Mouse (Mus musculus) kidney, adult 8-10 months (tissue): ENCODE data around the gene Zfhx3.

ENCODE experiments used
- DNase-seq, 2 experiments: peaks; one replicate each; pipeline ENCODE4 v3.0.0; 2022

Gene Zfhx3

DNA sequence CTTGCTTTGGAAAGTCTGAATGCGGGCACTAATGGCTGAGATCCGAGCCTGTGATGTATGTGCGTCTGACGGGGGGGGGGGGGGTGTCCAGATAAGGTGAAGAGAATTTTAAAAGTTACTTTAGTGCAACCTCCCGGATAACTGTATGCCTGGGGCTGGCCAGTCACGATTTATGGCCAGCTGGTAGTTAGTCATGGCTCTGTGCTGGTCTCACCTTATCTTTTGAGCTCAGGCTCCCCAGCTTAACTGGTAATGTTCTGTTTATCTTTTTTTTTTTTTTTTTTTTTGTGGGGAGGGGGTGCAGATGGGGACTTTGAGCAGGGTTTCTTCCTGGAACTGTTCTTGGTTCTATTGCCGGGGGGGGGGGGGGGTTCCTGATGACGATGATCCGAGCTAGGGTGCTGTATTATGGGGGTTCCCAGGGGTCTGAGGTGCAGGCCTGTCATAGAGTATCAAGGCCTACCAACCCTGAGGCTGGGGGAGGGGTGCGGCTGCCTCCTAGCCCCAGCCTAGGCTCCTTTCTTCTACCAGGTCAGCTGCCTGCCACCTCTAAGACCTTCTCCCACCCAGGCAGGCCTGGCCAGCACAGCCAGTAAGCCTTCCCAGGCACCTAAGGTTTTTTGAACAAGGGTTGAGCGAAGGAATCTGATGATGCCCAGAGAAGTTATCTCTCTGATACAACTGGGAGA lies 782.5 kb downstream of the Zfhx3 start:
- DNase-seq: no peak

DNA sequence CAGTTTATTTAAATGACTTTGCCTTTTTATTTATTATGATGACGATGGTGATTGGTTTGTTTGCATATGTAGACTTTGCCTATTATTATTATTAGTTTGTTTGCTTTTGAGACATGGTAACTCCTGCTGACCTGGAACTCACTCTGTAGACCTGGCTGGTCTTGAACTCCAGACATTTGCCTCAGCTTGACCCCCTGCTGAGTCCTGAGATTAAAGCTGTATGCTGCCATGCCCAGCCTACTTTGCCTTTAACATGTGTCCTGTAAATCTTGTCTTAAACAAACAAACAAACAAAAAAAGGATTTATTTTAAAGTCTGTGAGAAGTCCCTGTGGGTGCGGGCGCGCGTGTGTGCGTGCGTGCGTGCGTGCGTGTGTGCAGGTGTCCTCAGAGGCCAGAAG lies 783.2 kb downstream of the Zfhx3 start:
- DNase-seq: no peak

GRCm38 (mm10) chr8:108726541-108727241 lies 784.2 kb downstream of the Zfhx3 start:
- DNase-seq: no peak

DNA sequence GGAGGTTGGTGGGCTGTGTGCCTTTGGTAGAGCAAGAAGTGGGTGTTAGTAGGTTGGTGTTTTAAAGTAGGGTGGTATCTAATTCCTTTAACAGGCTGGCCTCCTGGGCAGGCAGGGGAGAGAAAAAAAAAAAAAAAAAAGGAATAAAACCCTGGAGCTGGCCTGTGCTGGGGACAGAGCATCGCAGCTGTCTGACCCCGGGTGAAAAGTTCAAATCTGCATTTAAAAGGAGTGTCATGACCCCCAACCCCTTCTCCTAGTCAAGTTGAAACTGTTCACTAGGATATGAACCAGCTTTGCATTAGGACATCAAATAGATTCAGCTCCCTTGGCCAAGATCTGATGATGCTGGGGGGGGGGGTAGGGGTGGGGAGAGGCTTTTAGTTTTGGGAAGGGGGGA lies 786.7 kb downstream of the Zfhx3 start:
- no peak for DNase-seq

GRCm38 (mm10) chr8:108729667-108730329 lies 787.4 kb downstream of the Zfhx3 start:
- DNase-seq: no peak

- DNase-seq: no peak
Observed at GRCm38 (mm10) chr8:108730907-108731440, 788.5 kb downstream of the Zfhx3 start.

DNA sequence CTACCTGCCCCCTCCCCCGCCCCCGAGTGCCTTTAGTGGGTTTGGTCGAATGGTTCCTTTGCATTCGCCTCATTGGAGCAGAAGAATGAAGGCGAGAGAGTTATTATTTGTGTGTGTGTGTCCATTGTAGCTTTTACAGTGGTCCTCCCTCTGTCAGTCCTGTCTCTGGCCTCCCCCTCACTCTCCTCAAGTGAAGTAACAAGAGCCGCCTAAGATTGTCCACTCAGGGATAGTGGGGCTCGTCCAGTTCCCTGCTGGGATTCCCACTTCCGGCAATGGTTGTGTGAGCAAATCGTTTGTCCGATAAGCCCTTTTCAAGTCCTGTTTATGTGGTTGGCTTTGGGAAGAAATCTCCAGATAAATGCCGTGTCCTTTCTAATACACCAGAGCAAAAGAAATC lies 790.1 kb downstream of the Zfhx3 start:
- no peak for DNase-seq

- no peak for DNase-seq
Observed at GRCm38 (mm10) chr8:108733385-108733784, 790.9 kb downstream of the Zfhx3 start.

GRCm38 (mm10) chr8:108736442-108736841 lies 794.0 kb downstream of the Zfhx3 start:
- DNase-seq: no peak

GRCm38 (mm10) chr8:108738179-108738578 lies 795.7 kb downstream of the Zfhx3 start:
- DNase-seq: no peak

DNA sequence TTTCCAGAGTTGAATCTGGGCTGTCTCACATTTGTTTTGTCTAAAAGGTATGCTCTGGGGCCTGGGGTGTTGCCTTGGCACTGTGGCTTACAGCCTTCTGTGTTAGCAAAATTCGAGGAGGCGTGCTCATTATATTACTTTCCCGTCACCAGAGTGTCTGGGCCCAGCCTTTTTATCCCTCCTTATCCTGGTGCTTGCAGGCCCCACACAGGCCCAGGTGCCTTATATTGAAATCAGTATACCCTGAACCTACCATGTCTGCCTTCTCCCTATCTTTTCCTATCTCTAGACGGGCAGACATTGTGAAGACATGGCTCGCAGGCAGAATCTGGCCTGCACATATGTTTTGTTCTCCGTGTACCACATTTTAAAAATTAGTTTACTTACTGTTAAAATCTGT lies 797.1 kb downstream of the Zfhx3 start:
- DNase-seq: no peak

- no peak for DNase-seq
Observed at GRCm38 (mm10) chr8:108740443-108740842, 798.0 kb downstream of the Zfhx3 start.

DNA sequence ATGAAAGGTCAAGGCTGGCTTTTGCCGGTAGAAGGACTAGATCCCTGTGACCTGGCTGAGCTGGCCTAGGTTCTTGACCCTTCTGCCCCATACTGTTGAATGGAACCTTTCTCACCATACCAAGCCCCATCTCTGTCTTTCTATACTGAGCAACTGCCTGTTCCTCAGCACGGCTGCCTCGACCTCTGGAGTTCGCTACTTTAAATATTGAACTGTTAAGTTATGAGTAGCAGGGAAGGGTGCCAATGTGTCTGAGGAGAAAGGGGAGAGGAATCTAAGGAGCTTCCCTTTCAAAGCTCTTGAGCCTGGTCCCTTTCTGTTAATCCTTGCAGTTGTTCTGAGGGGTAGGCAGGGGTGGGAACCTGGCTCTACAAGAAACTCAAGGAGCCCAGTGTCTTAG lies 799.2 kb downstream of the Zfhx3 start:
- DNase-seq: no peak

DNA sequence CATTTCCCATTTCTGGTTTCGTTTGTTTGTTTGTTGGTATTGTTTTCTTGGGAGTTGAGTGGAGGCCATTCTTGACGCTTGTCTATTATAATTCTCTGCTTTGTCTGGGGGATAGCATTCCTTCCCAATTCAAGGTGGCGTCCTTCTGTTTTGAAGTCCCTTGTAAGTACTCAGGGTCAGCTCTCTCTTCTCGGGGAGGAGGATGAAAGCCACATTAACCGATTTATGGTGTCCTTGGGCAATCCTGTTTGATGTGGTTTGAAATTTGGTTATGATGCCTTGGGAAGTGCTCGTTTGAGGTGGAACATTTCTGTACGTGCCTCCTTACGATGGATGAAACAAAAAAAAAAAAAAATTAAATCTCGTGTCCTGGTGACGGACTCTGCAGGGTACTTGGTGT lies 800.0 kb downstream of the Zfhx3 start:
- DNase-seq: no peak

GRCm38 (mm10) chr8:108743238-108743637 lies 800.8 kb downstream of the Zfhx3 start:
- DNase-seq: no peak

DNA sequence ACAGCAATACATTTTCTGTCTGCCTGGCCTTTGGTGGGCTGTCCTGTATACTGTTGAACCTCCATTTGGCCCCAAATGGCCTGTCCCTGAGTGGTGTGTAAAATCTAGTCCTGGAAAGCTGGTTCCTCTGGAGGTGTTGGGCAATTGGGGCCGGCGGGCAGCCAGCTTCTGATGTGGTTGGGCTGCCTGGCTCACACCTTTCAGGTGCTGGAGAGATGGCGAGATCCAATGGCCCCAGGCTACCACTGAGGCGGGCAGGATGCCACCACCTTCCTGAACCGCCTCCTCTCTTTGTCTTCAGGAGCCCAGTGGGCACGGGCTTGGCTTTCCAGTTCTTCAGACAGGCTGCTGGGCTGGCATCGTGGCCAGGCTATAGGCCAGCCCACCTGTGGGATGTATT lies 803.1 kb downstream of the Zfhx3 start:
- DNase-seq: no peak

DNA sequence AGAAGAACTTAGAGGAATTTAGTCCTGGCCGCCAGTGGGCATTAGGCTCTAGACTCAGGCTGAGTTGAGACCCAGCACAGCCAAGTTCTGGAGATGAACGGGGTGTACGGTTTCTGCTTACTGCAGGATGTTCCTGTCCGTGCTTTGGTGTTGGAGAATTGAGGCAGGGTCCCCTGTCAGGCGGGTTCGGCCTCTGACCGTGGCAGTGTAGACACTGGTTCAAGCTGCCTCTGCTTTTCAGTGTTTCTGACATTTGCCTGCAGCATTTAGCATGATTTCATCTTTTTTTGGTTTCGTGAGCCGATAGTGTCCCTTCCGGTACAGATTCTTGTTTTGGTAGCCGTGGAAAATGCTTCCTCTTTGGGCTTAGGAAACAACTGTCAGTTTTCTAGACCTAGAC lies 805.7 kb downstream of the Zfhx3 start:
- DNase-seq: no peak

DNA sequence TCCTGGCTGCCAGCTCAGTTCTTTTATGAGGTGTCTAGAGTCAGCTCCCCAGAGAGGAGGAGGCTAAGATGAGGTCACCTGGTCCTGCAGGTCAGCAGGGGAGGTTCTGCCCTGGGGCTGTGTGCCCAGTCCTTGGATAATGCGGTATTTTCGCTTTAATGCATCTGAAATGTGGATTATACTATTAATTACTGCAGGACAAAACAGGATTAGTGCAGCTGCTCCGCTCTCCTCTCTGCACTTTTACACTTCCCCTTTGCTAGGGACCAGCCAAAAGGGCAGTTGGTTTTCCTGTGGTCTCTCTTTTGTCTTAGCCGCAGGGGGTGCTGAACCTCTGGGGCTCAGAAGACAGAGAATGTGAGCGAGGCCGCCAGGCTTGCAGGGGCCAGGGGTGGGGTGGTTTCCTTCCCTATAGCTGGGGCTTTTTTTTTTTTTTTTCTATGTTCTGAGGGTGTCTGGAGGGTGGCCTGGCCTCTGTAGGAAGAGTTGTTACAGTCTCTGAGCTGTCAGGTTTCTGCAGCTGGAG lies 806.5 kb downstream of the Zfhx3 start:
- no peak for DNase-seq

DNA sequence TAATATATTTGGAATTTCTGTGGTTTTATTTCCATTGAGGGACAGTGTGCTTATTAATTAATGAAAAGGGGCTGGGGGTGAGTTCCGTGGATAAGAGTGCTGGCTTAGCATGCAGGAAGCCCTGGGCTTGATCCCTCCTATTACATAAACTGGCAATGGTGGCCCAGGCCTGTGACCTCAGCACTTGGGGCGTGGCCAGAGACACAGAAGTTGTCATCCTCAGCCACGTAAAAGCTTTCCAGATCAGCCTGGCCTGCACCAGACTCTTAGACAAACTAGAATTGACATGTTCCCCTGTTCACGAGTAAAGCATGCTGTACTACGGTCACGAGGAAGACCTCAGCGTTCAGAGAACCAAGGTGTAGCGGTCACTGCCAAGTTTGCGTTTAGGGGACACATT lies 808.4 kb downstream of the Zfhx3 start:
- DNase-seq: no peak

- no peak for DNase-seq
Observed at GRCm38 (mm10) chr8:108754556-108754955, 812.1 kb downstream of the Zfhx3 start.

DNA sequence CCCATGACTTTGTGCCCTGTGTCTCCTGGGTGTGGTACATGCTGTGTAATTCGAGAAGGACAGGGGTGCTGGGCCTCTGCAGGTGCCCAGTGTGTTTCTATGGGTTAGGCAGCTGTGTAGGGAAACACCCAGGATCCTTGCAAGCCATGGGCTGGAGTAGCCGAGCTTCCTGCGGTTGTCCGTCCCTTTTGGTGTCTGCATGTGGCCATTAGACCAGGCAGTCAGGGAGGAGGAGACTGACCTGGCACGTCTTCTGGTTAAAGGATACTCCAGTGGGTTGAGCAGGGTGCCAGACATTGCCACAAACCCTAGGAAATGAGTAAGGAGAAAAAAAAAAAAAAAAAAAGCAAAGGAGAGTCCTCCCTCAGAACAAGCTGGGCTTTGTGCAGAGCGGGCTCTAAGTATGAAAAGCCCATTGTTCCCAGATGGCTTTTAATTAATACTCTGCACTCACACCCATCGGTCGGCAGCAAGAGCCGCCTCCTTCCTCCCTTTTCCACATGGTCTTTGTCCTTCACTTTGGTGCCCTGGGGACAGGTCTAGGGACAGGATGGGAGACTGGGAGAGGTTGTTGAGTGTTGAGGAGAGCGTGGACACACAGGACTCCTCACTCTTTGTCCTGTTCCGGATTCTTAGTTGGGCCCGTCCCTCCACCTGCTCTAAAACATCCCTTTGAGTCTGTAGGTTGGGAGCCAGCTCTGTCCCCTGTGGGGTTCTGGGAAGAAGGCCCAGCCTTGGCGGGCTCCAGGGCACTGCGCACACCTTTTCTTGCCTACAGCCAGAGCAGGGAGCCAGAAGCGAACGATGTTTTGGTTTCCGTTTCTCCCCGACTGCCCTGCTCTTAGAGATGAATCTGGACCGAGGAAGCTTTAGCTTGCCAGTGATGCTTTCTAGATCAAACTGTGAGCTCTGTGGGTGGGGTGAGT lies 813.2 kb downstream of the Zfhx3 start:
- DNase-seq: peak in 1 of 2 experiments; percentile 37
